Mouse (Mus musculus) G1E (cell line): Measurements from ENCODE around the gene Nln.

Experiments
- CTCF ChIP-seq: IDR thresholded peaks from 2 replicates; pipeline ENCODE4 v1.5.1; 2012; ENCODE audit warnings: low read depth, low read length, inconsistent platforms, mixed read lengths
- GATA1 ChIP-seq: IDR thresholded peaks from 2 replicates; pipeline ENCODE4 v1.6.1; 2012; ENCODE audit warnings: borderline replicate concordance, low read length, inconsistent platforms, mixed read lengths
- TAL1 ChIP-seq: conservative IDR thresholded peaks from 2 replicates; pipeline ENCODE4 v1.6.1; 2012; ENCODE audit warnings: low read depth, low read length, inconsistent platforms, mixed read lengths

DNA sequence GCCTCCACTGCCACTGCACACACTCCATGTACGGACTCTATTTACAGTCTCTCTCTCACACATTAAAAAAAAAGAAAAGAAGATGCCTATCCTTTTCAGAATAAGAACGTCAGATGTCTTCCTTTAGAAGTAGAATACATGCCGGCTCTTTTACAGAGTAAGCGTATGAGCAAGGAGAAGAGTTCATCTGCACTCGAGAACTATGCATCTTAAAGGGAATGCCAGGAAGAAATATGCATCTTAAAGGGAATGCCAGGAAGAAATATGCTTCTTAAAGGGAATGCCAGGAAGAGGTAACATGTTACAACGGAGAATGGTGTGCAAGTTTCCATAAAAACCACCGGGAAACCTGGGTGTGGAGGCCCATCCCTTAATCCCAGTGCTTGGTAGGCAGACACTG, 45.7 kb upstream of the Nln start:
- TF ChIP-seq CTCF (no peak), TAL1 (no peak), GATA1 (no peak)
